Mouse (Mus musculus) forebrain, postnatal 0 days (tissue): ENCODE results near the gene Mcpt9. TPM values are rescaled to one million over a fixed set of nuclear protein-coding genes. Genes with fewer than 3 reads are reported as not detected.
"Not testable (repeated sequence)": the region's sequence is repeated elsewhere in the genome, so short reads cannot be mapped to it uniquely, and the experiment has no call there.

ENCODE experiments used
- ATAC-seq: fragments of 200-750 bp; cut with Nextera tagmentation; 2 replicates; pipeline ENCODE4 v1.8.0; 2017; ENCODE audit warnings: mild to moderate bottlenecking, moderate library complexity
- DNase-seq: peaks from one replicate; pipeline ENCODE4 v3.0.0-alpha.2; 2015
- H3K27ac ChIP-seq: fragments of 300-500 bp; sonication (generic); 2 replicates; pipeline ENCODE4 v1.5.1; 2014; ENCODE audit warnings: low read depth, mild to moderate bottlenecking, antibody characterized with exemption, low read length, moderate library complexity, mixed read lengths
- H3K27me3 ChIP-seq: fragments of 300-500 bp; sonication (generic); 2 replicates; pipeline ENCODE4 v1.6.1; 2014; ENCODE audit warnings: mild to moderate bottlenecking, low read length, mixed read lengths; ENCODE audit not compliant: insufficient read depth
- H3K36me3 ChIP-seq: fragments of 300-500 bp; sonication (generic); 2 replicates; pipeline ENCODE4 v1.6.1; 2014; ENCODE audit warnings: mild to moderate bottlenecking, moderate library complexity; ENCODE audit not compliant: insufficient read depth
- H3K4me1 ChIP-seq: fragments of 300-500 bp; sonication (generic); 2 replicates; pipeline ENCODE4 v1.6.1; 2014; ENCODE audit warnings: antibody characterized with exemption; ENCODE audit not compliant: insufficient read depth
- H3K4me2 ChIP-seq: fragments of 300-500 bp; sonication (generic); 2 replicates; pipeline ENCODE4 v1.6.1; 2014; ENCODE audit warnings: low read depth, mild to moderate bottlenecking, moderate library complexity
- H3K4me3 ChIP-seq: fragments of 300-500 bp; sonication (generic); 2 replicates; pipeline ENCODE4 v1.5.1; 2014; ENCODE audit warnings: low read depth, low read length, mixed read lengths
- H3K9ac ChIP-seq: fragments of 300-500 bp; sonication (generic); 2 replicates; pipeline ENCODE4 v1.6.1; 2014; ENCODE audit warnings: mild to moderate bottlenecking
- H3K9me3 ChIP-seq: fragments of 300-500 bp; sonication (generic); 2 replicates; pipeline ENCODE4 v1.6.1; 2016; ENCODE audit warnings: low read length
- CTCF ChIP-seq: sonication (generic); IDR thresholded peaks from 2 replicates; pipeline ENCODE4 v1.5.1; 2016; ENCODE audit warnings: antibody characterized with exemption, control low read depth, low read depth
- WGBS: fragments of 180-500 bp; shearing (Covaris S2); extraction: QIAGEN DNeasy Blood & Tissue Kit; methylation state at CpG from one replicate; pipeline ENCODE4 v1.1.7; 2014; 5-methylcytosine and 5-hydroxymethylcytosine counted together
- polyA plus RNA-seq: library from polyadenylated mRNA; unstranded; fragments of >200 nt; fragmentation: Nextera tagmentation; extraction: Ambion mirVana; gene quantifications from 2 replicates; pipeline ENCODE4 v1.2.1, GENCODE M21; 2015
- total RNA-seq: library from RNA; depleted of rRNA; stranded (reverse); fragments of >200 nt; gene quantifications from 2 replicates; pipeline ENCODE4 v1.2.3, GENCODE M21; 2014; rRNA removed

The Mcpt9 gene
- total RNA-seq (not detected in 2 replicates), polyA plus RNA-seq (not detected in 2 replicates)

DNA sequence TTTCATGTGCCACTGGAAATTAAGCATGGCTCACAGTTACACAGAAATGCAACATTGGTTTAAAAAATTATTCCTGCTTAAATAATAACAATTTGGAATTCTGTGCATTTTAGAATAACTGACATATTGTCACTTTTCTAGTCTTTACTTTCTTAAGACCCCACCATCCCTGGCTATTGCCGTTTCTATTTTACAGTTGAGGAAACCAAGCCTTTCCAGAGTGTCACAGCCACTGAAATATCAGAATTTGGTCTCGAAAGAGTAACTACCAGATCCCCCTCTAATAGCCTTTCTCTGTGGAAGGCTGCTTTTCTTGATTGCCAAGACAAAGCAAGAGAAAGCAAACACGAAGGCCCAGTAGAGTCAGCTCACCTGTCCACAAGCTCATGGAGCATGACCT, at the start of gene Mcpt9:
TSS of gene Mcpt9 (minus strand) at position 101 of the 400 bp plus-strand sequence.
- H3K27ac ChIP-seq, H3K36me3 ChIP-seq, H3K9me3 ChIP-seq, H3K4me3 ChIP-seq, DNase-seq, H3K9ac ChIP-seq, H3K4me1 ChIP-seq, ATAC-seq, H3K27me3 ChIP-seq, H3K4me2 ChIP-seq: not testable (repeated sequence)
- 75% methylated on average over 3 of the region's 3 CpGs for WGBS

DNA sequence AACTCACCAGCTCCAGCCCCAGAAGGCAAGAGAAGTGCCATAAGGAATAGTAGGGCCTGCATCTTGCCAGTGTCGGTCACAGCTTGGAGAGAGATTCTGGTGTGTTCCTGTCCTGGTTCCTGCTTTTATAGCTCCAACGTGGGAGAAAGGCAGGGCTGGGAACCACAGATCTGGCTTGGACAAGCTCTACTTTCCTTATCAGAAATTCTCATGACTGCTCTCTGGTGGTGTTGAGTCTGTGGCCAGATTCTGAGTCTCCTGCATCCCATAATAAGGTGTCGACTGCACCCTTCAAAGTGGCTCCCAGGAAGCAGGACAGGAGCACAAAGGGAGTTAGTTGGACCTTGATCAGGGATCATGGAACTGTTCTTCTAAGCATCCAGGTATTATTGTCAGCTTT, 31.9 kb upstream of the Mcpt9 start, which contains the start of gene Mcpt4:
TSS of gene Mcpt4 (minus strand) at position 101 of the 400 bp plus-strand sequence.
- not testable (repeated sequence) for H3K4me2 ChIP-seq, H3K36me3 ChIP-seq, H3K9me3 ChIP-seq, H3K9ac ChIP-seq, H3K27ac ChIP-seq, H3K4me3 ChIP-seq, H3K27me3 ChIP-seq, ATAC-seq, H3K4me1 ChIP-seq, DNase-seq
- WGBS = 85% methylated on average over 3 of the region's 3 CpGs

DNA sequence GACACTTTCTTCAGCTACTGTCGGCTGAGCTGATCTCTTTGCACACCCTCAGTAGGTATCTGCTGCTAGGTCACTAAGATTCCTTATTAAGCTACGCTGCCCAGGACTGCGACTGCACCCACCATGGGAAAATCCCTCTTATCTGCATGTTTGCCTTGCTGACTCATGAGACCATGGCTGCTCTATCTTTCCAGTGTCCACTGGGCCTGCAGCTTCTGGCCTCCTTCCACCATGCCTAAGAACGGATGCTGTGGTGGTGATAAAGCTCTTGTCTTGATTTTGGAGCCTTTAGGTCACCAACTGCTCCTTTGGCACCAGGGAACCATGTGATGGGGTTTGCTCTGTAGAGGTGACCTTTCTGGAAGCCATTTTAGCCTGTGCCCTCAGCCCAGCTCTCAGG, 27.4 kb upstream of the Mcpt9 start:
- DNase-seq (no peak), ATAC-seq (no peak)
- Histone ChIP-seq H3K36me3 (no peaks in the 10 kb centered on the region), H3K27ac (no peak overlapping the region), H3K4me1 (no peaks in the 10 kb centered on the region), H3K27me3 (no peaks in the 10 kb centered on the region), H3K9ac (no peak overlapping the region), H3K4me2 (no peak overlapping the region), H3K4me3 (no peak overlapping the region), H3K9me3 (no peaks in the 10 kb centered on the region)
- 86% methylated on average over 4 of the region's 4 CpGs for WGBS
- TF ChIP-seq CTCF = no peak

DNA sequence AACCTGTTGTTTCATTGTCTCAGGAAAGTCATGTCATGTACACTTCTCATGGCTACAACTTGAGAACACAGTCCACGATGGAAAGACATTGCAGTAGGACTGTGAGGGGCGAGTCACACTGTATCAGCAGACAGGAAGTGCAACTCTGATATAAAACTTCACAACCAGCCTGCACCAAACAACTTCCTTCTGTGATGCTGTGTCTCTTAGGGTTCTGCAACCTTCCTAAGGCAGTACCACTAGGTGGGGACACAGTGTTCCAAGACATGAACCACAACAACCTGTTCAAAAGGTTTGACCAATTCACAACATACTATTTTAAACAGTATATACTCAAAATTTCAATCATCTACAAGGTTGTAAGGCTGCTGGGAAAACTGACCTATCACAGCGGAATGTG, 25.1 kb upstream of the Mcpt9 start:
- Histone ChIP-seq H3K4me3 (no peak overlapping the region), H3K27me3 (no peaks in the 10 kb centered on the region), H3K27ac (no peak overlapping the region), H3K4me1 (no peaks in the 10 kb centered on the region), H3K4me2 (no peak overlapping the region), H3K36me3 (no peaks in the 10 kb centered on the region), H3K9me3 (no peaks in the 10 kb centered on the region), H3K9ac (no peak overlapping the region)
- ATAC-seq = no peak
- DNase-seq = no peak
- no peak for TF ChIP-seq CTCF
- WGBS = 89% methylated on average over 3 of the region's 3 CpGs

DNA sequence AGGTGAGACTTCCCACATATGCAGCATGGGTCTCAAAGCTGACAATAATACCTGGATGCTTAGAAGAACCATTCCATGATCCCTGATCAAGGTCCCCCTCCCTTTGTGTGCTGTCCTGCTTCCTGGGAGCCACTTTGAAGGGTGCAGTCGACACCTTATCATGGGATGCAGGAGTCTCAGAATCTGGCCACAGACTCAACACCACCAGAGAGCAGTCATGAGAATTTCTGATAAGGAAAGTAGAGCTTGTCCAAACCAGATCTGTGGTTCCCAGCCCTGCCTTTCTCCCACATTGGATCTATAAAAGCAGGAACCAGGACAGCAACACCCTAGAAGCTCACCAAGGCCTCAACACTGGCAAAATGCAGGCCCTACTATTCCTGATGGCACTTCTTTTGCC, 11.5 kb upstream of the Mcpt9 start, which contains the start of gene Mcpt2:
TSS of gene Mcpt2 (plus strand) at position 250 of the 400 bp plus-strand sequence.
- not testable (repeated sequence) for H3K4me3 ChIP-seq, H3K27me3 ChIP-seq, DNase-seq, H3K4me2 ChIP-seq, H3K36me3 ChIP-seq, H3K4me1 ChIP-seq, ATAC-seq, H3K9ac ChIP-seq, H3K9me3 ChIP-seq, H3K27ac ChIP-seq
- 68% methylated on average over 1 of the region's 1 CpGs for WGBS

DNA sequence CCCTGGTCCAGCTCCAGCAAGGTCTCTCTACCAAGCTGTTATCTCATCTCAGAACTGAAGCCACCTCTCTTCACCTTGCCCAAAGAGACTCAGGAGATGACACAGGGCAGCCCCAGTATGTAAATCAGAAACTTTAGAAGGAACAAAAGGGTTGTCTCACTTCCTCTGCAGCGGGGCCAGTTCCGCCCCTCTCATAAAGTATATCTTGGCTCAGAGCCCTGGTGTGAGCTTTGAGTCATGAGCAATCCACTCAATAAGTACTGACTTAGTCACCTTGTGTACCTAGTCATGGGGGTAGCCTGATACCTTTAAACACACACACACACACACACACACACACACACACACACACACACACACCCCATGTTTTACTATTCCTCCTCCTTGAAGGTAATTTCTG, 4.1 kb upstream of the Mcpt9 start:
- no peak for DNase-seq
- 71% methylated on average over 2 of the region's 2 CpGs for WGBS
- Histone ChIP-seq H3K9ac (no peak overlapping the region), H3K36me3 (no peaks in the 10 kb centered on the region), H3K9me3 (no peaks in the 10 kb centered on the region), H3K4me1 (no peaks in the 10 kb centered on the region), H3K27me3 (no peaks in the 10 kb centered on the region), H3K27ac (no peak overlapping the region), H3K4me2 (no peak overlapping the region), H3K4me3 (no peak overlapping the region)
- ATAC-seq = no peak
- no peak for TF ChIP-seq CTCF

DNA sequence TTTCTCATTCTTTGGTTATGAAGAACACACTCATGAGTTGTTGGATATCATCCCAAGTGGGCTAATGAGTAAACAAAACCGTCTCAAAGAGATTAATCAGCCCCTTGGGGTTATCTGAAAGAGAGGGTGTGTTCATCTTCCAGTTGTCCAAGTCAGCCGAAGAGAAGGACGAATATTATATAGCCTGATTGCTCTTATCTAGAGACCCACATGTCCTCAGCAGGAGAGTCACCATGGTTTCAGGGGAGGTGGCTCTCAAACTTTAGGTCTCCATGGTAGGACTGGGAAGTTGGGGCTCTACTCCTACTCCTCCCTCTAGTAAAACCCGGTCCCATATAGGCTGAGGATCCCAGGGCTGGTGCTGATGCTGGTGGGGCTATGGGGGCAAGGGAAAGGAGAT, 9.0 kb downstream of the Mcpt9 start:
- not testable (repeated sequence) for H3K4me2 ChIP-seq, DNase-seq

DNA sequence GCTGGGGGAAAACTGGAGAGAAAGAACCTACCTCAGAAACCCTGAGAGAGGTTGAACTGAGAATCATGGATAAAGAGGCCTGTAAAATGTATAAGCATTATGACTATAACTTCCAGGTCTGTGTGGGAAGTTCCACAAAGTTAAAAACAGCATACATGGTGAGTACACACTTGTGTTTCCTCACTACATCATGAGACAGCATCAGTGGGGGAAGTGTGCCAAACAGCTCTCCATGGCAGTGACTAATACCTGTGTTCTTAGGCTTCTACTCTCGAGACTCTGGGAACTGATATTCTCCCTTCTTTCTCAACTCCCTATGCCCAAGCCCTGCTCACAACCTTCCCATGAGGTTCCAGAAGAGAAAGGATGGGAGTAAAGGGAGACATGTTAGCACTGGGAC, 10.8 kb downstream of the Mcpt9 start:
- Histone ChIP-seq H3K27ac (no peak overlapping the region), H3K27me3 (no peaks in the 10 kb centered on the region), H3K9ac (no peak overlapping the region), H3K36me3 (no peaks in the 10 kb centered on the region), H3K4me1 (no peaks in the 10 kb centered on the region), H3K4me2 (no peak overlapping the region), H3K4me3 (no peak overlapping the region), H3K9me3 (no peaks in the 10 kb centered on the region)
- no peak for TF ChIP-seq CTCF
- no peak for DNase-seq
- 68% methylated on average over 1 of the region's 1 CpGs for WGBS
- no peak for ATAC-seq

More for the DNA sequence above, 9.0 kb downstream of the Mcpt9 start:
- not testable (repeated sequence) for H3K36me3 ChIP-seq, ATAC-seq, H3K9ac ChIP-seq, H3K27me3 ChIP-seq, H3K4me1 ChIP-seq, H3K9me3 ChIP-seq, H3K4me3 ChIP-seq, H3K27ac ChIP-seq
- 84% methylated on average over 4 of the region's 4 CpGs for WGBS

DNA sequence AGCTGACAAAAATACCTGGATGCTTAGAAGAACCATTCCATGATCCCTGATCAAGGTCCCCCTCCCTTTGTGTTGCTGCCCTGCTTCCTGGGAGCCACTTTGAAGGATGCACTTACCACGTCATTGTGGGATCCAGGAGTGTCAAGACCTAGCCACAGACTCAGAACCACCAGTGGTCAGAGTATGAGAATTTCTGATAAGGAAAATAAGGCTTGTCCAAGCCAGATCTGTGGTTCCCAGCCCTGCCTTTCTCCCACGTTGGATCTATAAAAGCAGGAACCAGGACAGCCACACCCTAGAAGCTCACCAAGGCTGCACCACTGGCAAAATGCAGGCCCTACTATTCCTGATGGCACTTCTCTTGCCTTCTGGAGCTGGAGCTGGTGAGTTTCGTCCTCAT, 12.6 kb downstream of the Mcpt9 start, which contains the start of gene Mcpt1:
TSS of gene Mcpt1 (plus strand) at position 301 of the 400 bp plus-strand sequence.
- WGBS = 87% methylated on average over 3 of the region's 3 CpGs
- not testable (repeated sequence) for H3K4me3 ChIP-seq, H3K9me3 ChIP-seq, ATAC-seq, H3K36me3 ChIP-seq, H3K4me1 ChIP-seq, H3K27me3 ChIP-seq, H3K27ac ChIP-seq, DNase-seq, H3K9ac ChIP-seq, H3K4me2 ChIP-seq
